Mouse (Mus musculus) megakaryocyte progenitor cell, adult 5-6 weeks (primary cell): ENCODE results near the gene H2-M10.2. TPM values are rescaled to one million over a fixed set of nuclear protein-coding genes. Genes with fewer than 3 reads are reported as not detected.
A peak's percentile ranks its signal among the peaks of the same experiment; 100 is the strongest.

Experiments
- ATAC-seq: replicated peaks from 2 replicates; pipeline ENCODE4 v1.8.0; 2016; ENCODE audit warnings: mild to moderate bottlenecking, moderate TSS enrichment, inconsistent platforms; ENCODE audit not compliant: poor library complexity
- total RNA-seq, 2 experiments: library from RNA; stranded (forward) in 1 of 2; stranded (reverse) in 1 of 2; fragments of 157-497, 149-512 nt in 1 of 2; fragments of 200-1000 nt in 1 of 2; gene quantifications; 2 replicates each; pipeline versions ENCODE4 v1.2.3 to v1.2.4; 2015 to 2017

The H2-M10.2 gene
- total RNA-seq (2015) (not detected in 2 replicates), total RNA-seq (2017) (not detected in 2 replicates)

DNA sequence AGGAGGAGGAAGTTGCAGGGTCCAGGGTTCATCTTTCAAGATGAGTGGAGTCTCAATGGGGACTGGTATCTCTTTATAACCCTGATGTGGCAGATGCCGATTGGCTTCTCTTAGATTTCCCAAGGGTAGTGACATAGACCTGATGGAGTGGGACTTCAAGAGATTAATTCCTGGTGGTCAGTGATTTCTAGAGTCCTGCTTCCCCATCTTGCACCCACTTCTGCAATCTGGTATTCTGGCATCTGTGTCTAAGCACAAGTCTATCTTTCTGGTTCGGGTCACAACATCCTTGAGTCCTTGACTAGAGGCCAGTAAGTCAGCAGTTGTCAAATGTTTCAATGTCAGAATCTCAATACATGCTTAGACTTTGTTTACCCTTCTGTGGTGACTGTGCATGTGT is at the start of gene H2-M10.2:
TSS of gene H2-M10.2 (minus strand) at position 101 of the 400 bp plus-strand sequence.
- no peak for ATAC-seq

DNA sequence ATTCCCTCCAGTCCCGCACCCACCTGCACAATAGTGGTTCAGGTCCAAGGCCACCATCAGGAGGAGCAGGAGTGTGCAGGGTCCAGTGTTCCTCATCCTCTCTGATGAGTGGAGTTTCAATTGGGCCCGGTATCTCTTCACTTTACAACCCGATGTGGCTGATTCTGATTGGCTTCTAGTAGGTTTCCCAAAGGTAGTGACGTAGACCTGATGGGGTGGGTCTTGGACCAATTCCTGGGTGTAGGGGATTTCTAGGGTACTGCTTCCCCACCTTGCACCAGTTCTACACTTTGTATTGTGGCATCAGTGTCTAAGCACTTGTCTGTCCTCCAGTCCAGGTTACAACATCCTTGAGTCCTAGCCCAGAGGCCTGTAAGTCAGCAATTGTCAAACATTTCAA is 39.8 kb upstream of the H2-M10.2 start, which contains the start of gene H2-M10.1:
TSS of gene H2-M10.1 (minus strand) at position 101 of the 400 bp plus-strand sequence.
- ATAC-seq = no peak

- ATAC-seq = no peak
Measured at GRCm38 (mm10) chr17:36315689-36316253, 29.5 kb upstream of the H2-M10.2 start.

DNA sequence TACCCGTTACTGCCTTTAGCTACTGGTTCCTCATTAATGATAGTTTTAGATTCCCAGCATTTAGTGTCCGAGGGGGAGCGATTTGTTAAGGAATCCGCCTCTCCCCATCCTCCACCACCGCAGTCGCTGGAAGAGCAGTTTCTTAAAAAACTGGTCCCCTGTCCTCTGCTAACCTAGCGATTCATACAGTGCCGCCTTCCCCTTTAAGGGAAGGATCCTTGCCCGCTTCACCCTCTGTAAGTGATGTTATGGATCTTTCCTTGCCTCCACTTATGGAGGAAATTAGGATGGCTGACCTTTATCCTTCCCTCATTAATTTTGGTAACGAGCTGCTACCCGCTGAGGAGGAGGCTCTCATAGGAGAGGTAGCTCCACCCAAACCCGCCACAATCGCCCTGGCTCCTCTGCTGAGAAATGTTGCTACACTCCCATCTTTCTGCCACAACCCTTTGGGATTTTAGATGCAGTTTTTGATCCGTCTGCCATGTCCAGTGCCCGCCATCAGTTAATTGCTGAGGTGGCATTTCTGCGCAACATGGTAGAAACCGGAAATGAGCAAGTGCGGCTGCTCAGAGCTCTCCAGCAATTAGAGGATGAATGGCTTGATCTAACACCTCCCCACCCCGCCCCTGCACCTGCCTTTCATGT is 28.9 kb upstream of the H2-M10.2 start:
- peak; percentile 93 for ATAC-seq

- ATAC-seq = peak; percentile 66
Measured at GRCm38 (mm10) chr17:36314511-36314910, 28.2 kb upstream of the H2-M10.2 start.

- ATAC-seq = no peak
Measured at GRCm38 (mm10) chr17:36309293-36309692, 23.0 kb upstream of the H2-M10.2 start.

DNA sequence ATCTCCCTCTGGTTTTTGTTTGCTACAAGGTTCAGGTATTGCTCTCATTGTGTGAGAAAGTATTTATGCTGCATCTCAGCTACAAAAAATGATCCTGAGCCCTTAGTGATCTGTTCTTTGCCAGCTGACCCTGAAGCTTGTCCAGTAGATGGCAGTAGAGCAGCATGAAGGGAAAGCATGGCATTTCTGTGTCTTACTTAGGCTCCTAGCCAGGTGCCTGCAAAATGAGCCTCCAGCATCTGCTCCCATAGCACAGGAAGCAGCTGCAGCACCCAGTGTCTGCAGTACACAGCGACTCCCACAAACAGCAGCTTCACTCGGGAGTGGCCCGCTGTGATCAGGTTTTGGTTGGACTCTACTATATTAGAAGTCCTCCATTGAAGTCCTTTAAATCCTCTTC is 22.6 kb upstream of the H2-M10.2 start:
- ATAC-seq = peak; percentile 85

DNA sequence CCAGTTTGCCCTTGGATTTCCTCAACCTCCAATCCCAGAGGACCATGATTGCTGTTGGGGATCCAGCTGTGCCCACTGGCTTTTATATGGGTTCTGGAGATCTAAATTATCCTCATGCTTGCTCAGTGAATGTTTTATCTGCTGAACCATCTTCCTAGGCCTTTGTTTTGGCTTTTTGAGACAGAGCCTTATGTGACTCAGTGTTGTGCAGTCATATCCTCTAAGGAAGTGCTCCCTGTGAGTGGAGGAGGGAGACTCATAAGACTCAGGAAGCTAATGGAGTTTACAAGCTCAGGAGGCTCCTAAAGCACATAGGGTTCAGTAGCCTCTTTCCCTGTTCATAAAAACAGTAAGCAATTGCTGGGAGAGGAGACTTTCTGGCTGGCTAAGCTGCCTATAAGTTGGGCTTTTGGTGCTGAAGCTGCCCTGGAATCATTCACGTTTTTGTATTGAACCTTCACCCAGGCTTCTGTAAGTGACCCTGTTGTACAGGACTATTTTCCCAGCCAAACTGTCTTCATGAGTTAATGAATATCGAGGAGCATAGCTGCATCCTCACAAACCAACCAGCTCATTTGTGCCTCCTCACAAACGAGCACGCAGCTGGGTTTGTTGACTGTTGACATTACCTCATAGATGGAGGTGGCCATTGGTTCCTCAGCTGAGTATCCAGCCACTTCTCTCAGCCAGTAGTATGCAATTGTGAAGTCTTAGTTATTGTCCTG is 4.6 kb downstream of the H2-M10.2 start:
- ATAC-seq = no peak

GRCm38 (mm10) chr17:36274776-36275175 is 11.5 kb downstream of the H2-M10.2 start:
- no peak for ATAC-seq

DNA sequence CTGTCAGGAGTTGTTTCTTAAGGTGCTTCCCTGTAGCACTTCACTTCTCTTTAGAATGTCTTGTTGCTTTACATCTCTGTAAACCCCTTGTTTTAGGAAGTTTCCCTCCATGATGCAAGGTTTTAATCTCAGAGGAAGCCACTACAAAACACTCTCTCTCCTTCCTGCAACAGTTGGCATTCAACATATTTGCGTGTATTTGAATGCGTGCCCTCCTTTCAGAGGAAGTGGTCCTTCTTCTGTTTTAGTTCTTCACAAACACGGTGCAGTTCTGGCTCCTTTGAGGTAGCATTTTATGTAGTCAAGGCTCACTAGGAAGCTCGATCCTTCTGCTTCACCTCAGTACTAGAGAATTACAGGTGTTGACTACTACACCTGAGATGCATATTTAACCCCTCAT is 12.5 kb downstream of the H2-M10.2 start:
- no peak for ATAC-seq

- no peak for ATAC-seq
Measured at GRCm38 (mm10) chr17:36272643-36273366, 13.5 kb downstream of the H2-M10.2 start.

DNA sequence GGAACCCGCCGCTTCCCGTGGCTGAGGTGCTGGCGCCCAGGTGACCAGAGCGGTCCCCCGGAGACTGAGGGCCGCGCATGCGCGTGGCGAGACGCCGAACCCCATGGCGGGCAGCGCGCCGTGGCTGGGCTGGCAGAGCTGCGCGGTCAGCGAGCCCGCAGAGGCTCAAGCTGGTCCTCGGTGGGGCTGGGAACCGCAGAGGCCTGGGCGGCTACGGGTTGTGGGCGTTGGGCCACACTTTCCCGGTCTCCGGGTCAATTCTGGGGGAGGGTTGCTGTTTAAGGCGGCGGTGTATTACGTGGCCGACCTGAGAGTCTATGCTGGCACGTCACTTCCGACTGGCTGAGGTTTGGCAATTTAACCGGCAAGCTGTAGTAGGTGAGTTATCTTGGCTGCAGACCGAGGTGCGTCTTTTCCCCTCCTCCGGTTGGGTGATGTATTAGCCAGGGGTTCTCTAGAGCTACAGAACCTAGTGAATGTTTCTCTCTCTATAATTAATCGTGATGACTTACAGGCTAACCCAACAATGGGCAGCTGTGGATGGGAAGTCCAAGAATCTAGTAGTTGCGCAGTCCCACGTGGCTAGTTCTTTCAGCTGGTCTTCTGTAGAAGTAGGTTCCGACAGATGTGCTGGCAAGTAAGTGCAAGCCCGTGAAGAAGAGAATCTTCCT is 14.6 kb downstream of the H2-M10.2 start, which contains the start of gene Trim39:
TSS of gene Trim39 (minus strand) at position 662 of the 671 bp plus-strand sequence.
- ATAC-seq = peak; percentile 86

- peak; percentile 75 for ATAC-seq
Measured at GRCm38 (mm10) chr17:36270956-36271585, 15.2 kb downstream of the H2-M10.2 start.

GRCm38 (mm10) chr17:36265834-36266233 is 20.5 kb downstream of the H2-M10.2 start:
- peak; percentile 67 for ATAC-seq

DNA sequence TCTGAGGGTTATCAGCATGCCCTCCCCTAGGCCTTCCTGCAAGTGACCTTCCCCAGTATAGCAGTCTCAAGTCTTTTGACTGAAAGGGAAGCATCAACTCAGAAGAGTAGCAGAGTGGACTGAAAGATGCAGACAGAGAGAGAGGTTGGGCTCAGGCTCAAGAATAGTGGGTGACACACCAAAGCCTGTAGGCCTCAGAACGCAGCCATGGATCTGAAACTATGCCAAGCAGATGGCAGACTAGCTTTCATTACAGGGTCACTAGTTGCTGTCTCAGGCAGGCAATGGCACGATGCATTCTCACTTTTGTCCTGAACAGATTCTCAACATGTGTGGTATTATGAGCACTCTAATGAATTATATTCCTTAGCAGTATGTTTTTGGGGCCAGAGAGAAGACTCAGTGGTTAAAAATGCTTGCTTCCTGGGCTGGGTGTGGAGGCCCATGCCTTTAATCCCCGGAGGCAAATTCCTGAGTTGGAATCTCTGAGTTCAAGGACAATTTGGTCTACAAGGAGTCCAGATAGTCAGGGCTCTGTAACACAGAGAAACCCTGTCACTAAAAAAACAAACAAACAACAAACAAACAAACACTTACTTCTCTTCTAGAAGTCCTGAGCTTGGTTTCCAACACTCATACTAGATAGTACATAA is 21.9 kb downstream of the H2-M10.2 start:
- no peak for ATAC-seq

DNA sequence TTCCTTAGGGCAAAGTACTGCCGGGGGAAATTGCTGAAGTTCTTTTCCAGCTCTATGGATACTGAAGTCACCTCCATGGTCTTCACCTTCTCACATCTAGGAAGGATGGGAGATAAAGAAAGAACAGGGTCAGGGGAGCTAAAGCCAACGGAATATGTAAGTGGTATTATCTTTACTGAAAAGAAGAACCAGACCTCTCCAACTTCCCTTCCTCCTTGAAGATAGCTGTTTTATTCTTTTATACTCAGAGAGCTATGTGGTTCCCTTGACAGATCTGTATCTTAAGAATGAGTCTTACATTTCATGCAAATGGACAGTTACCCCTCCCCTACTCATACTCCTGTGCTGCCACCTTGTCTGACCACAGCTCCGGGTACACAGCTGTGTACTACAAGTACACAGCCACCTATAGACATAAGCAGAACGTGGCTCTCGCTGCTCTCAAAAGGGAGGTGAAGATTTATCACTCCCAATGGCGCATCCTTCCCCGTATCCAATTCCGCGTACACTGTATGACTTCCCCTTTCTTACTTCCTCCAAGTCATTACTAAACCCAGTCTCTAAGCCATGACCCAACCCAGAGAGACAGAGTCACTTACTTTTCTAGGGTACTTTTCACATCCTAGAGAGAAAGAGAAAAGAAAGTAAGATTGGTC is 24.7 kb downstream of the H2-M10.2 start:
- peak; percentile 59 for ATAC-seq

DNA sequence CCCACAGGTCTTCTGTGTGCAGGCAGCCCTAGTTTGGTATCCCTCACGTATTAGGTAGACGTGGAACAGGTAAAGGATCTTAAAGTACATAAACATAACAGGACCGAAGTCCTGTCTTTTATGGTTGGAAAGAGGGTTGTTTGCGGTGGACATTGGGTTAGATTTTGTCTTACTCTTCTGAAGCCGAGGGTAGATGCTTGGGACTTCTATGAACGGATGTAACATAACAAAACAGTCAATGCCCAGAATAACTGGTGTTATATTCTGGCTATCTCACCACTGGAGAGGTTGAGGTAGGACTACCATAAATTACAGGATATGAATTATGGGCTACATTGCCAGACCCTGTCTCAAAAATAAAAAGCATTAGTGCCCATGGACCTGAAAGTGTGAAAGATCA is 28.3 kb downstream of the H2-M10.2 start, which contains the start of gene Rpp21:
TSS of gene Rpp21 (minus strand) at position 101 of the 400 bp plus-strand sequence.
- no peak for ATAC-seq

GRCm38 (mm10) chr17:36257241-36257947 is 28.9 kb downstream of the H2-M10.2 start:
- peak; percentile 90 for ATAC-seq
